Mouse (Mus musculus) ES-Bruce4 (cell line): ENCODE results near the gene Zfyve21.

Source experiments
- CTCF ChIP-seq: IDR thresholded peaks from one replicate; pipeline ENCODE4 v1.8.1; 2011; ENCODE audit warnings: low read depth, low read length
- EP300 ChIP-seq: IDR thresholded peaks from 2 replicates; pipeline ENCODE4 v1.6.1; 2011; ENCODE audit warnings: low read depth, low read length; ENCODE audit not compliant: insufficient read depth
- POLR2A ChIP-seq: IDR thresholded peaks from one replicate; pipeline ENCODE4 v1.8.1; 2011; ENCODE audit warnings: low read length; ENCODE audit not compliant: insufficient read depth

- TF ChIP-seq CTCF, result no peak
- TF ChIP-seq POLR2A, result no peak
- no peak for TF ChIP-seq EP300
Measured at GRCm38 (mm10) chr12:111812075-111812474, 1.9 kb upstream of the Zfyve21 start.
